Mouse (Mus musculus): ENCODE data around the gene Mpnd.
A peak's percentile ranks its signal among the peaks of the same experiment; 100 is the strongest.

- TF ChIP-seq TCF12 (IDR thresholded peaks at IDR 0.05; ENCODE audit: low read depth, low read length) (peak; percentile 52), CTCF (conservative IDR thresholded peaks at IDR 0.05 in 1 of 2, IDR thresholded peaks at IDR 0.05 in 1 of 2; ENCODE audit: low read depth in 2 of 2, low read length in 2 of 2) (no peak), EP300 (IDR thresholded peaks at IDR 0.05; ENCODE audit: low read length) (no peak), POLR2A (IDR thresholded peaks at IDR 0.05; ENCODE audit: low read depth, low read length) (peak; percentile 86), MAX (IDR thresholded peaks at IDR 0.05; ENCODE audit: low read length) (peak; percentile 97), SMC3 (IDR thresholded peaks at IDR 0.05; ENCODE audit: low read depth, low read length) (no peak), RCOR1 (conservative IDR thresholded peaks at IDR 0.05; ENCODE audit: low read depth, low read length) (no peak), NELFE (IDR thresholded peaks at IDR 0.05; ENCODE audit: low read depth, low read length) (peak; percentile 76), USF1 (IDR thresholded peaks at IDR 0.05; ENCODE audit: low read depth, low read length) (peak; percentile 99), USF2 (conservative IDR thresholded peaks at IDR 0.05; ENCODE audit: low read depth, low read length) (peak; percentile 98), SIN3A (IDR thresholded peaks at IDR 0.05; ENCODE audit: low read length) (peak; percentile 80), CHD1 (IDR thresholded peaks at IDR 0.05; ENCODE audit: low read depth, low read length) (no peak), MAFK (IDR thresholded peaks at IDR 0.05; ENCODE audit: insufficient replicate concordance, low read length) (no peak), ZC3H11A (IDR thresholded peaks at IDR 0.05; ENCODE audit: low read depth, low read length) (no peak)
These were observed 34.7 kb downstream of the Mpnd start, which contains the start of gene Chaf1a for GRCm38 (mm10) chr17:56040030-56040856.
